Mouse (Mus musculus) midbrain, embryonic 16.5 days (tissue): Measurements from ENCODE around the gene Eif5. TPM values are rescaled to one million over a fixed set of nuclear protein-coding genes. Genes with fewer than 3 reads are reported as not detected.

Source experiments
- ATAC-seq: fragments of 200-750 bp; cut with Nextera tagmentation; 2 replicates; pipeline ENCODE4 v1.8.0; 2017; ENCODE audit warnings: moderate TSS enrichment
- H3K27ac ChIP-seq: fragments of 300-500 bp; sonication (generic); 2 replicates; pipeline ENCODE4 v1.5.1; 2014; ENCODE audit warnings: mild to moderate bottlenecking, low read length, mixed read lengths
- H3K27me3 ChIP-seq: fragments of 300-500 bp; sonication (generic); 2 replicates; pipeline ENCODE4 v1.6.1; 2014; ENCODE audit warnings: low read depth, low read length, mixed read lengths; ENCODE audit not compliant: control insufficient read depth, insufficient read depth
- H3K36me3 ChIP-seq: fragments of 300-500 bp; sonication (generic); 2 replicates; pipeline ENCODE4 v1.6.1; 2014; ENCODE audit warnings: mild to moderate bottlenecking, low read length, moderate library complexity, mixed read lengths; ENCODE audit not compliant: control insufficient read depth, insufficient read depth
- H3K4me1 ChIP-seq: fragments of 300-500 bp; sonication (generic); 2 replicates; pipeline ENCODE4 v1.6.1; 2014; ENCODE audit warnings: mild to moderate bottlenecking, low read length, mixed read lengths; ENCODE audit not compliant: control insufficient read depth, insufficient read depth
- H3K4me2 ChIP-seq: fragments of 300-500 bp; sonication (generic); 2 replicates; pipeline ENCODE4 v1.6.1; 2014; ENCODE audit warnings: mild to moderate bottlenecking, low read length, mixed read lengths
- H3K4me3 ChIP-seq: fragments of 300-500 bp; sonication (generic); 2 replicates; pipeline ENCODE4 v1.5.1; 2014; ENCODE audit warnings: low read depth, mild to moderate bottlenecking, low read length, moderate library complexity, mixed read lengths
- H3K9ac ChIP-seq: fragments of 300-500 bp; sonication (generic); 2 replicates; pipeline ENCODE4 v1.6.1; 2014; ENCODE audit warnings: low read depth, low read length, mixed read lengths
- H3K9me3 ChIP-seq: fragments of 300-500 bp; sonication (generic); replicated peaks from 2 replicates; pipeline ENCODE4 v1.6.1; 2014; ENCODE audit warnings: mild to moderate bottlenecking, low read length, mixed read lengths; ENCODE audit not compliant: control insufficient read depth, poor library complexity, severe bottlenecking
- WGBS: fragments of 180-500 bp; shearing (Covaris S2); extraction: QIAGEN DNeasy Blood & Tissue Kit; methylation state at CpG from one replicate; pipeline ENCODE4 v1.1.7; 2014; 5-methylcytosine and 5-hydroxymethylcytosine counted together
- polyA plus RNA-seq: library from polyadenylated mRNA; unstranded; fragments of >200 nt; fragmentation: Nextera tagmentation; extraction: Ambion mirVana; gene quantifications from 2 replicates; pipeline ENCODE4 v1.2.1, GENCODE M21; 2015

Eif5 gene
- polyA plus RNA-seq, 1 experiment from 2014 or later = 502 TPM

- WGBS = 82% methylated on average over 5 of the region's 5 CpGs
- Histone ChIP-seq H3K4me3 (no peak overlapping the region), H3K27me3 (no peaks in the 10 kb centered on the region), H3K36me3 (no peaks in the 10 kb centered on the region), H3K9ac (no peak overlapping the region), H3K4me2 (no peak overlapping the region), H3K27ac (no peak overlapping the region), H3K9me3 (no peaks in the 10 kb centered on the region), H3K4me1 (no peaks in the 10 kb centered on the region)
- ATAC-seq = no peak
Observed at GRCm38 (mm10) chr12:111565363-111565762, 27.5 kb downstream of the Eif5 start.

GRCm38 (mm10) chr12:111568836-111569235 lies 31.0 kb downstream of the Eif5 start:
- Histone ChIP-seq H3K27ac (no peak overlapping the region), H3K27me3 (no peaks in the 10 kb centered on the region), H3K4me1 (peaks cover 14% of the 10 kb centered on the region), H3K4me3 (no peak overlapping the region), H3K9ac (no peak overlapping the region), H3K4me2 (no peak overlapping the region), H3K9me3 (no peaks in the 10 kb centered on the region), H3K36me3 (no peaks in the 10 kb centered on the region)
- no peak for ATAC-seq
- WGBS = 74% methylated on average over 11 of the region's 11 CpGs

GRCm38 (mm10) chr12:111572406-111572805 lies 34.6 kb downstream of the Eif5 start:
- no peak overlapping the region for H3K9ac ChIP-seq
- WGBS = 85% methylated on average over 7 of the region's 7 CpGs
- peaks cover 28% of the 10 kb centered on the region for H3K4me1 ChIP-seq
- no peak for ATAC-seq
- H3K4me2 ChIP-seq = no peak overlapping the region
- H3K4me3 ChIP-seq = no peak overlapping the region
- no peaks in the 10 kb centered on the region for H3K9me3 ChIP-seq
- no peaks in the 10 kb centered on the region for H3K36me3 ChIP-seq
- no peaks in the 10 kb centered on the region for H3K27me3 ChIP-seq
- no peak overlapping the region for H3K27ac ChIP-seq

DNA sequence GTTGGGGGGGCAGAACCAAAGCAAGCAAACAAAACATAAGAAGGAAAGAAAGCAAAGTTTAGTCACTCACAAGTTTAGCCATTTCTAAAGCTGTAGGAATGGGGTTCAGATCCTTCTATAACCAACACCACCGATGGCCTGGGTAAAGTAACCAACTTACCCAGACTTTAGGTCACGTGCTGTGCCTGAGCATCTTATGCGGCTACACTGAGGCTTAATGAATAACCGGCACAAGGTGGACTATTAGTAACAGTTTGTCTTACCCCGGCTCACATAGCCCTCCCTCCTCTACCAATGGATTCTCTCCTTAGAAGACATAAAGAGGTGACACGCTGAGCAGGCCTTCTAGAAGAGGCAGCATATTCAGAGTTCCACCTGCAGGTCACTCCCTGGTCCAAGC lies 35.5 kb downstream of the Eif5 start:
- Histone ChIP-seq H3K36me3 (no peaks in the 10 kb centered on the region), H3K27ac (peak overlapping the region; percentile 97), H3K4me1 (peaks cover 28% of the 10 kb centered on the region), H3K4me3 (peak overlapping the region; percentile 98), H3K9me3 (no peaks in the 10 kb centered on the region), H3K27me3 (no peaks in the 10 kb centered on the region), H3K9ac (peak overlapping the region; percentile 74), H3K4me2 (peak overlapping the region; percentile 97)
- WGBS = 30% methylated on average over 6 of the region's 6 CpGs
- no peak for ATAC-seq

DNA sequence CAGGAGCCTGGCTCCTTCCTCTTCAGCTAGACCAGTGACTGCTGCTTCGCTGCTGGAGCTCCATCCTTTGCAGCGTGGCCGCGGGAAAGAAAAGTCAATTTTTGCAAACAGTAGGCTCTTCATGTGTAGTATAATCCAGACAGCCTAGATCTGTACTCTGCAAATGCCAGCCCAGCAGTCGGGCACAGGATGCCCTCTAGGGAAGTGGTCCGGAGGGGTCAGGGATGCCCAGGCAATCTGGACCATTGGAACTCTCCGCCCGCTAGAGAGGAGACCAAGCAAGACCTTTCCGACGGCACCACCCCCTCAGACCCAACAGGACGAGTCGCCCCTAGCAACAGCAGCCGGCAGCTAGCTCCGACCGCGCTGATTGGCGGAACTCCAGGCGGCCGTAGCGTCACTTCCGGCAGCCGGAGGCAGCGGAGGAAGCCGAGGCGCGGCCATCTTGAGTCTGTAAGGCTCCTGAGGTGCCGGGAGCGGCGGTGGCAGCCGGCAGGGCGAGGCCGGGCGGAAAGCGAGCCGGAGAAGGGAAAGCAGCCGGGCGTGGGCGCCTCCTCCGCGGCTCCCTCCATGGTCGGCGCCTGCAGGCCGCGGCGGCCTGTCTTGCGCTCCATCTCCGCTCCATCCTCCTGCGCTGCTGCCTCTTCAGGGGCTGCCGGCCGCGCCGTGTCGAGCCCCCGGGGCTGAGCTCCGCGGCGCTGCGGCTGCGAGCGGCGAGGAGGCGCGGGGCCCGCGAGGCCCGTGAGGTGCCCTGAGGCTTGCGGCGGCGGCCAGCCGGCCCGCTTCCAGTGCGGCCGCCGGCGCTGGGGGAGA lies 36.5 kb downstream of the Eif5 start, which contains the start of gene Mark3:
Gene Mark3, plus strand, starts transcription at position 450 of the 813 bp plus-strand sequence.
- no peaks in the 10 kb centered on the region for H3K9me3 ChIP-seq
- under 1% methylated on average over 63 of the region's 75 CpGs for WGBS
- H3K9ac ChIP-seq = peak within 1 kb of the TSS; percentile 99
- peaks cover 28% of the 10 kb centered on the region for H3K4me1 ChIP-seq
- H3K27ac ChIP-seq = peak within 1 kb of the TSS; percentile 97
- H3K27me3 ChIP-seq = no peaks in the 10 kb centered on the region
- peak within 1 kb of the TSS; percentile 97 for H3K4me2 ChIP-seq
- ATAC-seq = peak; percentile 98
- no peaks in the 10 kb centered on the region for H3K36me3 ChIP-seq
- H3K4me3 ChIP-seq = peak within 1 kb of the TSS; percentile 98

DNA sequence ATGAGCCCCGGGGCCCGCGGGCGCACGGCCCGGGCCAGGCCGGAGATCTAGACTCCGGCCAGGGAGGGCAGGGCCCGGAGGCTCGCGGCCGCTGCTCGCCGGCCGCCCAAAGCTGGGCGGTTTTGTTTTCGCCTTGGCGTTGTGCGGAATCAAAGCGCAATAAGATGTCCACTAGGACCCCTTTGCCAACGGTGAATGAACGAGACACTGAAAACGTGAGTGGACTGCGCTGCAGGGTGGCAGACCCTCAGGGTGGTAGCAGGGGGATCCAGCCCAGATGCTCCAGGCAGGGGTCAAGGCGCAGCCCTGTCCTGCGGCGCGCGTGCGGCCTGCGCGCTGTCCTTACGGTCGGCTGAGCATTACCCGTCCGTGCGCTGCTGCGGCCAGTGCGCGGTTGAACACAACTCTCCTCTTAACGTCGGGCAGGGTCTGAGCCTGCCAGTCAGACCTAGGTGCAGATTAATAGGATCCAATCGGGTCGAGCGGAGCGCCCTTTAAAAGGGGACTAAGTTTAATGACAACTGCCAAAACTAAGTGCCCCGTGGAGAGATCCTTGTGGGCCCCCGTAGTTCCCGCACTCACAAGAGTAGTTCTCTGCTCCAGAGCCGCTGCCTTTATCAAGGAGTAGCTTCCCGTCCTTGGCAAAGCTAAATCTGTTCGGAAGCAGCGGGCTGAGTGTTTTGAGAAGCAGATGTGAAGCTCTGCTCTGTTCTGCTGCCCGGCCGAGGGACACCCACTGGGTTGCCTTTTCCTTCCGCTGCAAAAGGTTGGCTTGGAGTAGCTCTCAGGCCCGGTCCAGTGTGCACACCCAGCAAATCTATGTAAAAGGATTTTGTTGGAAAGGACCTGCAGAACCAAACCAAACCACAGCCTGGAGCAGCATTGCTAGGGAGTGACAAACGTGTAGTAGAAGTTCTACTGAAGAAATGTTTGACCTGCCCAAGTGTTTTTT lies 37.3 kb downstream of the Eif5 start:
- H3K27me3 ChIP-seq = no peaks in the 10 kb centered on the region
- H3K4me3 ChIP-seq = peak overlapping the region; percentile 98
- H3K4me2 ChIP-seq = peak overlapping the region; percentile 97
- under 1% methylated on average over 58 of the region's 58 CpGs for WGBS
- no peaks in the 10 kb centered on the region for H3K36me3 ChIP-seq
- peak; percentile 28 for ATAC-seq
- H3K9me3 ChIP-seq = no peaks in the 10 kb centered on the region
- peak overlapping the region; percentile 99 for H3K9ac ChIP-seq
- H3K27ac ChIP-seq = peak overlapping the region; percentile 97
- H3K4me1 ChIP-seq = peaks cover 28% of the 10 kb centered on the region

GRCm38 (mm10) chr12:111583058-111583457 lies 45.2 kb downstream of the Eif5 start:
- Histone ChIP-seq H3K9me3 (no peaks in the 10 kb centered on the region), H3K4me2 (no peak overlapping the region), H3K4me1 (peaks cover 3% of the 10 kb centered on the region; the same call in 1 of the 2 replicates), H3K9ac (no peak overlapping the region), H3K27me3 (no peaks in the 10 kb centered on the region), H3K36me3 (no peaks in the 10 kb centered on the region), H3K4me3 (no peak overlapping the region), H3K27ac (no peak overlapping the region)
- 83% methylated on average over 1 of the region's 1 CpGs for WGBS
- ATAC-seq = no peak

- Histone ChIP-seq H3K4me3 (no peak overlapping the region), H3K36me3 (no peaks in the 10 kb centered on the region), H3K4me1 (peaks cover 3% of the 10 kb centered on the region; the same call in 1 of the 2 replicates), H3K9ac (no peak overlapping the region), H3K27me3 (no peaks in the 10 kb centered on the region), H3K9me3 (no peaks in the 10 kb centered on the region), H3K27ac (no peak overlapping the region), H3K4me2 (no peak overlapping the region)
- 82% methylated on average over 1 of the region's 1 CpGs for WGBS
- no peak for ATAC-seq
Observed at GRCm38 (mm10) chr12:111584401-111584800, 46.6 kb downstream of the Eif5 start.
